Mouse (Mus musculus) kidney, adult 11 months (tissue): Measurements from ENCODE around the gene Acer2.

Experiments
- DNase-seq: peaks from one replicate; pipeline ENCODE4 v3.0.0; 2022

Gene Acer2

DNA sequence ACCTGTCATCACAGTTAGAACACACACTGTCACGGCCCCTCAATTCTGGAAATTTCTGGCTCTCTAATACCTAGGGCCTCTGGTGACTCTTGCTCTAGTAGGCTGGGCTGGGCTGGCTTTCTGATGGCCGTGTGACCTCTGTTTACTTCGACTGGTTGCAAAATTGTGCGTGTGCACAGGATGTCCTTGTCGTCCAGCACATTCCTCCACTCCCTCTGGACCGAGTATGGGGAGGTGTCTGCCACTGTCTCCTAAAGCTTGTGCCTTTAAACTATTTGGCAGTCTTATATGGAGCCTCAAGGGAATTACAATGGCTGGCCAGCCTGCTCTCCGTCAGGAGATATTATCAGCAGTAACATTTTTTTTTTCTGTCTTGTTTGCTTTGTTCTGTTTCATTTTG, 23.2 kb downstream of the Acer2 start:
- peak; percentile 46 for DNase-seq

- DNase-seq: peak; percentile 82
These were observed 24.7 kb downstream of the Acer2 start for GRCm38 (mm10) chr4:86898791-86899474.

GRCm38 (mm10) chr4:86902351-86902750, 28.2 kb downstream of the Acer2 start:
- peak; percentile 75 for DNase-seq

GRCm38 (mm10) chr4:86904969-86905368, 30.8 kb downstream of the Acer2 start:
- no peak for DNase-seq

- no peak for DNase-seq
These were observed 31.7 kb downstream of the Acer2 start for GRCm38 (mm10) chr4:86905869-86906268.

GRCm38 (mm10) chr4:86911576-86912341, 37.6 kb downstream of the Acer2 start:
- no peak for DNase-seq

DNA sequence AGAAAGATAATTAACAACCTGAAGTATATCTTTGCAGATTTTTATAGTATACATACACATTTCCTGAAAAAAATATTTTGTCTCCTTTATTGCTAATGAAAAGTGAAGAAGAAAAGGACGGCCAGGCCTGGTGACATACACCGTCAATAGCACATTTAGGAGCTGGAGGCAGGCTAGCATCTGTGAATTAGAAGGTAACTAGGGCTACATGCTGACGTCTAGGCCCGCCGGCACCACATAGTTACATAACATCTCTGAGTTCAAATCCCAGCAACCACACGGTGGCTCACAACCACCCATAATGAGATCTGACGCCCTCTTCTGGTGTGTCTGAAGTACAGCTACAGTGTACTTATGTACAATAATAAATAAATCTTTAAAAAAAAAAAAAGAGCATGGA, 38.6 kb downstream of the Acer2 start:
- DNase-seq: no peak

GRCm38 (mm10) chr4:86916062-86916461, 41.9 kb downstream of the Acer2 start:
- DNase-seq: no peak

DNA sequence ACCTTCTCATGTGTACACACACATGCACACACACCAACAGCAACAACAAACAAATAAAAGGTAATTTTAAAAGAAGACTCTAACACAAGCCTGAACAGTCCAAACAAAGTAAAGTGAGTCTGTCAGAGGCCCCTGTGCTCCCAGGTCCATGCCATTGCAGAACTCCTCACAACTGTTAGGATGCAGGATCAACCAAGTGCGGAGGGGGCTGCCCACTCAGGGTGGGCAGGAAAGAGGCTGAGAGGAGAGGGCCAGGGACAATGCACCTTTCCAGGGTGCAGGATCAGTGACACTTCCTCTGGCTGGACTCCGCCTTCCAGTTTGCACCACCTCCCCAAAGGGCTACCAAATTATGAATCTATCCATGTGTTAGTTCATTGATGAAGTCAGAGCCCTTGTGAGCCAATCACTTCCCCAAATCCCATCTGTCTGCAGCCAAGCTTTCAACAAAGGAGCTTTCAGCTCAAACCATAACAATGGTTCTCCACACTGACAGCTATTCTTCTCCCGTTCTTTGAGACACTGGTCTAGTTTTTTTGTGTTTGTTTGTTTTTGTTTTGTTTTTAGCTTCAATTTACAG, 49.4 kb downstream of the Acer2 start:
- no peak for DNase-seq

- peak; percentile 48 for DNase-seq
These were observed 50.7 kb downstream of the Acer2 start for GRCm38 (mm10) chr4:86924804-86925458.

GRCm38 (mm10) chr4:86926997-86927396, 52.8 kb downstream of the Acer2 start:
- no peak for DNase-seq

GRCm38 (mm10) chr4:86930101-86930635, 56.0 kb downstream of the Acer2 start:
- DNase-seq: no peak

- peak; percentile 27 for DNase-seq
These were observed 56.6 kb downstream of the Acer2 start for GRCm38 (mm10) chr4:86930636-86931456.

- no peak for DNase-seq
These were observed 58.8 kb downstream of the Acer2 start for GRCm38 (mm10) chr4:86933026-86933425.

- DNase-seq: no peak
These were observed 62.0 kb downstream of the Acer2 start for GRCm38 (mm10) chr4:86936217-86936616.

DNA sequence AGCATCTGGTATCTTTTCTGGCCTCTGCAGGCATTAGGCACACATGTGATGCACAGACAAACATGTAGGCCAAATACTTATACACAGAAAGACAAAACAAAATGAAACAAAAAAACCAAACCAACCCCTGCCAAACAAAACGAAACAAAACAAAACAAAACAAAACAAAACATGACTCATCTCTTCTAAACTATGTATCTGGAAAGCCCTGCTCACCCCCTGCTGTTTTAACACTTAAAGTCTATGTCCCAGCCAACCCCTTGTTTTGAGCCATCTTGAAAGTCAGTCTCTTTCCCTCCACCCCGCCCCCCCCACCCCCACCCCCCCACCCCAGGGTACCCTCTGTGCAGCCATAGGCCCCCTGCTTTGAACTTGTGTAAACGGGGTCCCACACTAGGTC, 62.5 kb downstream of the Acer2 start:
- DNase-seq: no peak

- DNase-seq: no peak
These were observed 68.5 kb downstream of the Acer2 start for GRCm38 (mm10) chr4:86942656-86943055.

GRCm38 (mm10) chr4:86943296-86943695, 69.1 kb downstream of the Acer2 start:
- no peak for DNase-seq

- DNase-seq: no peak
These were observed 74.6 kb downstream of the Acer2 start for GRCm38 (mm10) chr4:86948794-86949193.

- DNase-seq: no peak
These were observed 79.3 kb downstream of the Acer2 start for GRCm38 (mm10) chr4:86953519-86953918.

- DNase-seq: no peak
These were observed 81.3 kb downstream of the Acer2 start for GRCm38 (mm10) chr4:86955448-86955847.
